Mouse (Mus musculus): ENCODE results near the gene Slc25a19. TPM values are rescaled to one million over a fixed set of nuclear protein-coding genes. Genes with fewer than 3 reads are reported as not detected.

Slc25a19 gene
- polyA plus RNA-seq, 1 experiment from 2014 or later: 55.7 TPM

DNA sequence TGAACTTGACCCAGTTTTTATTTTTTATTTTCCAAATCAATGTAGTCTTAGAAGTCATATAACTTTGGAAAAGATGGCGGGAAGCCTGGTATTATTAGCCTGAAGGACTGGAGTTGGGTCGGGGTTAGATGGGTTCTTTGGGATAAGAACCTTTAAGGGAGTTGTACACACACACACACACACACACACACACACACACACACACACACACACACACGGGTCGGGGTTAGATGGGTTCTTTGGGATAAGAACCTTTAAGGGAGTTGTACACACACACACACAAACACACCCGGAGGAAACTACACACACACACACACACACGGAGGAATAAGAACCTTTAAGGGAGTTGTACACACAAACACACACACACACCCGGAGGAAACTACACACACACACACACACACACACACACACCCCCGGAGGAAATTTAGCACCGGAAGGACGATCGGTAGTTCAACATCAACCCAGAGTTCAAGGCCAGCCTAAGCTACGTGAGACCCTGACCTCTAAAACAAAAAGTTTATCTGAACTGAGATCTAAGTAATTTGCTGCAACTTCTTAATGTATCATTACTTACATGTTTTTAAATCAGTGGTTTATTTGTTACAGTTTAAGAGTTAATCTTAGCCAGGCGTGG, 488 bp upstream of the Slc25a19 start:
- Histone ChIP-seq H3K27me3 (ENCODE audit: control insufficient read depth, insufficient read depth, low read length) (no peaks in the 10 kb centered on the region), H3K27ac (ENCODE audit: low read length) (peak overlapping the region; percentile 38; the same call in 1 of the 2 replicates), H3K9me3 (replicated peaks; ENCODE audit: control insufficient read depth, low read length) (no peaks in the 10 kb centered on the region), H3K4me2 (ENCODE audit: low read depth, low read length) (peak overlapping the region; percentile 64), H3K4me1 (ENCODE audit: control insufficient read depth, insufficient read depth, low read length) (peaks cover 3% of the 10 kb centered on the region), H3K4me3 (ENCODE audit: low read length) (peak overlapping the region; percentile 81), H3K36me3 (ENCODE audit: control insufficient read depth, insufficient read depth) (0 out of 2 replicates have a peak, but pooled peaks cover 2% of the 10 kb centered on the region), H3K9ac (ENCODE audit: low read length) (peak overlapping the region; percentile 60)
- 46% methylated on average over 13 of the region's 13 CpGs for WGBS
- no peak for ATAC-seq (replicated peaks; ENCODE audit: extremely low read depth, insufficient read depth, low FRiP score)

DNA sequence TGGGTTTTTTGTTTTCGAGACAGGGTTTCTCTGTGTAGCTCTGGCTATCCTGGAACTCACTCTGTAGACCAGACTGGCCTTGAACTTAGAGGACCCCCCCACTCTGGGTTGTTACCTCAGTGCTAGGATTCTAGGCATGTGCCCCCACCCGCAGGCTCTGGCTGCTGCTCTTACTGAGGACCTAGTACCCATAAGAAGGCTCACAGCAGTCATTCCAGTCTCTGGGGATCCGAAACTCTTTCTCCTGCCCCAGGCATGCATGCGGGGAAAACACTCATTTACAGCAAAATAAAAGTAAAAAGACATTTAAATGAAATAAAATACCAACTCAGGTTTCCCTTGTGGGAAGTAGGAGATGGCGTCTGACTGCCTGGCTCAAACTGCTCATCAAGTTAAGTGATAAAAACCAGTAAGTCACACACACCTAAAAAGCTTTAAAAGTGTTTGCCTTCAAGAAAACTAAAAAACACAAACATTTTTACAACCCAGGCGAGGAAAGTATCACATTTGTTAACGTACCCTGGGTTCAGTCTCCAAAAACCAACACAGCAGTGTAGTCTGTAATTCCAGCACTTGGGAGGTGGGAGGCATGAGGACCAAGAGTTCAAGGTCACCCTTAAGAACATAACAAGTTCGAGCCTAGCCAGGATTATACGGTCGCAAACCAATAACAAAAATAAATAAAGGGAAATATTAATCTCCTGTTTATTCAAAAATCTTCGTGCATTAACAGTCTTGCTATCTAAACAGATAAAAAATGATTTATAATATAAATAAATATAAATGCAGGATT, 1.1 kb downstream of the Slc25a19 start:
- 46% methylated on average over 11 of the region's 11 CpGs for WGBS
- Histone ChIP-seq H3K36me3 (ENCODE audit: control insufficient read depth, insufficient read depth) (peaks cover 11% of the 10 kb centered on the region), H3K9me3 (replicated peaks; ENCODE audit: control insufficient read depth, low read length) (no peaks in the 10 kb centered on the region), H3K4me1 (ENCODE audit: control insufficient read depth, insufficient read depth, low read length) (peaks cover 3% of the 10 kb centered on the region), H3K9ac (ENCODE audit: low read length) (peak overlapping the region; percentile 82), H3K4me3 (ENCODE audit: low read length) (peak overlapping the region; percentile 81), H3K4me2 (ENCODE audit: low read depth, low read length) (peak overlapping the region; percentile 86), H3K27me3 (ENCODE audit: control insufficient read depth, insufficient read depth, low read length) (no peaks in the 10 kb centered on the region), H3K27ac (ENCODE audit: low read length) (peak overlapping the region; percentile 47)
- ATAC-seq (replicated peaks; ENCODE audit: extremely low read depth, insufficient read depth, low FRiP score): no peak

DNA sequence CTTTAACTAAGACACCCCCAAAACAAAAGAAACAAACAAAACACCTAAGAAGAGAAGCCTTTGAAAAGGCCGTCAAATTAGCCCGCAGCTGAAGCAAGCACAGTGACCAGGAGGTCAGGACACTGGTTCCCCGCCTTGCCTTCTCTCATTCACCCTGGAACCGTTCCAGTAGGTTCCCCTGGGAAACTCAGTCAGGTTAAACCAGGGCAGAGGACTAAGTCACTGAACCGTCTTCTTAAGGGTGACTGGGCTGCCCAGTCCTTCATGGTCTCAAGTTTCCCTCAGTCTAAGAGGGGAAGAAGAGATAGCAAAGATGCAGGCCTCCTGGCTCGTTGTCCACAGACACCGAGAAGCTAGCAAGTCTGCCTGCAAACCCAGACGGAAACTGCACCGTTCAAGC, 2.2 kb downstream of the Slc25a19 start:
- H3K4me3 ChIP-seq (ENCODE audit: low read length): no peak overlapping the region
- H3K27ac ChIP-seq (ENCODE audit: low read length): no peak overlapping the region
- H3K4me2 ChIP-seq (ENCODE audit: low read depth, low read length): no peak overlapping the region
- peaks cover 3% of the 10 kb centered on the region for H3K4me1 ChIP-seq (ENCODE audit: control insufficient read depth, insufficient read depth, low read length)
- H3K9ac ChIP-seq (ENCODE audit: low read length): no peak overlapping the region
- H3K27me3 ChIP-seq (ENCODE audit: control insufficient read depth, insufficient read depth, low read length): no peaks in the 10 kb centered on the region
- peaks cover 13% of the 10 kb centered on the region for H3K36me3 ChIP-seq (ENCODE audit: control insufficient read depth, insufficient read depth)
- 74% methylated on average over 9 of the region's 9 CpGs for WGBS
- no peaks in the 10 kb centered on the region for H3K9me3 ChIP-seq (replicated peaks; ENCODE audit: control insufficient read depth, low read length)
- no peak for ATAC-seq (replicated peaks; ENCODE audit: extremely low read depth, insufficient read depth, low FRiP score)

DNA sequence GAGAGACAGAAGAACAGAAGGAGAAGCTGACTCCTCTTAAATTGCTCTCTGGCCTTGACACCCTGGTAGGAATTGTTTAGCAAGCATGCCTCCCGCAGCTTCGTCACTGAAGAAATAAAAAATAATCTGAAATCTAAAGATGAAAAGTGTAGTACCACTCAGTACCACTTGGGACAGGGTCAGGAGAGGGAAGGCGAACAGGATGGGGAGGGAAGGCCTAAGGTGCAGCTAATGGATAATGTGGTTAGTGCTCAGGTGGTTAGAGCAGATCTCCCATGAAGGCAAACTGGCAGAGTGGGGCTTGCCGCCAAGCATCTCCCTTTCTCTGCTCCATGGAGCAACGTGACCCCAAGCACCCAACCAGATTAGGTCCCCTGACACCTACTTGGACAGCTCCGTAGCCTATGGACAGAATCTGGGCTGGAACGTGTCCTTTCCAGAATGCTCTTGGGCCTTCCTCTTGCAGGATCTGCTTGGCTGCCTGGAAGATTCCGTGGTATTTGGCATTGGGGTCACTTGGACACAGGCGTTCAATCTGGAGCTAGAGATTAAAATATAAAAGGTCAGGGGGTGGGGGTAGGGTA, 4.5 kb downstream of the Slc25a19 start:
- Histone ChIP-seq H3K27ac (ENCODE audit: low read length) (no peak overlapping the region), H3K9me3 (replicated peaks; ENCODE audit: control insufficient read depth, low read length) (no peaks in the 10 kb centered on the region), H3K9ac (ENCODE audit: low read length) (no peak overlapping the region), H3K27me3 (ENCODE audit: control insufficient read depth, insufficient read depth, low read length) (no peaks in the 10 kb centered on the region), H3K4me1 (ENCODE audit: control insufficient read depth, insufficient read depth, low read length) (peaks cover 3% of the 10 kb centered on the region), H3K4me2 (ENCODE audit: low read depth, low read length) (no peak overlapping the region), H3K4me3 (ENCODE audit: low read length) (no peak overlapping the region), H3K36me3 (ENCODE audit: control insufficient read depth, insufficient read depth) (peaks cover 22% of the 10 kb centered on the region)
- ATAC-seq (replicated peaks; ENCODE audit: extremely low read depth, insufficient read depth, low FRiP score): no peak
- WGBS: 73% methylated on average over 9 of the region's 9 CpGs

DNA sequence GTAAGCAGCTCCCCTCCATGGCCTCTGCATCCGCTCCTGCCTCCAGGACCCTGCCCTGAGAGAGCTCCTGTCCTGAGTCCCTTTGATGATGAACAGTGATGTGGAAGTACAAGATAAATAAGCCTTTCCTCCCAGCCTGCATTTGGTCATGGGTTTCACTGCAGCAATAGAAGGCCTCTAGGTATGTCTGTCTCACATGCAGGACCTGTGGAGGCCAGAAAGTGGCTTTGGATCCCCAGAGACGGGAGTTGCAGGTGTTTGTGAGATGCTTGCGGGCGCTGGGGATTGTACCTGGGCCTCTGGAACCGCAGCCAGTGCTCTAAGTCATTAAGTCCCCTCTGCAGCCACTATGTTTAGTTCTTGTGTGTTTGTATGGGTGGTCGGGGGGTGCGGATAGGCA, 8.1 kb downstream of the Slc25a19 start:
- peaks cover 25% of the 10 kb centered on the region for H3K36me3 ChIP-seq (ENCODE audit: control insufficient read depth, insufficient read depth)
- no peaks in the 10 kb centered on the region for H3K9me3 ChIP-seq (replicated peaks; ENCODE audit: control insufficient read depth, low read length)
- H3K4me1 ChIP-seq (ENCODE audit: control insufficient read depth, insufficient read depth, low read length): peaks cover 6% of the 10 kb centered on the region; the same call in 1 of the 2 replicates
- no peak overlapping the region for H3K4me2 ChIP-seq (ENCODE audit: low read depth, low read length)
- H3K4me3 ChIP-seq (ENCODE audit: low read length): no peak overlapping the region
- H3K27me3 ChIP-seq (ENCODE audit: control insufficient read depth, insufficient read depth, low read length): no peaks in the 10 kb centered on the region
- 94% methylated on average over 7 of the region's 7 CpGs for WGBS
- no peak overlapping the region for H3K9ac ChIP-seq (ENCODE audit: low read length)
- ATAC-seq (replicated peaks; ENCODE audit: extremely low read depth, insufficient read depth, low FRiP score): no peak
- no peak overlapping the region for H3K27ac ChIP-seq (ENCODE audit: low read length)

DNA sequence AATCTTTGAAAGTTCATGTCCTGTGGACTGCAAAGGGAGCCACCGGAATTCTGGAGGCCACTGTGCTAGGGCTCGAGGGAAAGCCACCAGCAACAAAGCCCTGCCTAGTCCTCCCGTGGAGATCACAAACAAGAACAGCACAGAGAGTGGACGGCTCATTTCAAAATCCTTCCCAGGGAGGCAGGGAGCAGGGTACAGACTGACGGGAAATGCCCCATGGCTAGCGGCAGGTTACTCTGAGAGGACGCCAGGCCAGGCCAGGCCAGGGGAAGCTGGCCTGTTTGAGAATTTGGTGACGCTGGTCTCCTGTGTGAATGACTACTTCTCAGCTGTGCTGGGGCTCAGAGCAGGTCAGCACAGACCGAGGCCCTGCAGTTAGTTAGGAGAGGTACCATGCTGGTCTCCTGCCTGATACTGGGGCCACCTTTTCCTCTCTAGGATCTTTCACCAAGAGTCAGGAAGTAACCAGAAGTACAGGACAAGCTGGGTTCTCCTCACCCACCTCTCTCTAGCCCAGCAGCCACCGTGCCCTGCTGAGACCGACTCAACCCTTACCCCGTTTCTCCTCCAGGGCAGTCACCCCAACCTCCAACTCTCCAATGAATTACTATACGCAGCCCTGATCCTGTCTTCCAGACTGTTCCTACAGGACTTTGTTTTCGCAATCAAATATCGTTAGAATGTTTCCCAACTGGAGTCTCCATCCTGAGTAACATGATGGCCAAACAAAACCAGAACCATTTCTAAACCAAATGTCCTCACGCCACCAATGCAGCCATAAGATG, 9.2 kb downstream of the Slc25a19 start:
- H3K27ac ChIP-seq (ENCODE audit: low read length): no peak overlapping the region
- no peak overlapping the region for H3K9ac ChIP-seq (ENCODE audit: low read length)
- H3K4me2 ChIP-seq (ENCODE audit: low read depth, low read length): no peak overlapping the region
- no peaks in the 10 kb centered on the region for H3K27me3 ChIP-seq (ENCODE audit: control insufficient read depth, insufficient read depth, low read length)
- H3K4me3 ChIP-seq (ENCODE audit: low read length): no peak overlapping the region
- no peak for ATAC-seq (replicated peaks; ENCODE audit: extremely low read depth, insufficient read depth, low FRiP score)
- peaks cover 9% of the 10 kb centered on the region for H3K4me1 ChIP-seq (ENCODE audit: control insufficient read depth, insufficient read depth, low read length)
- H3K9me3 ChIP-seq (replicated peaks; ENCODE audit: control insufficient read depth, low read length): no peaks in the 10 kb centered on the region
- 89% methylated on average over 16 of the region's 16 CpGs for WGBS
- H3K36me3 ChIP-seq (ENCODE audit: control insufficient read depth, insufficient read depth): peaks cover 25% of the 10 kb centered on the region

DNA sequence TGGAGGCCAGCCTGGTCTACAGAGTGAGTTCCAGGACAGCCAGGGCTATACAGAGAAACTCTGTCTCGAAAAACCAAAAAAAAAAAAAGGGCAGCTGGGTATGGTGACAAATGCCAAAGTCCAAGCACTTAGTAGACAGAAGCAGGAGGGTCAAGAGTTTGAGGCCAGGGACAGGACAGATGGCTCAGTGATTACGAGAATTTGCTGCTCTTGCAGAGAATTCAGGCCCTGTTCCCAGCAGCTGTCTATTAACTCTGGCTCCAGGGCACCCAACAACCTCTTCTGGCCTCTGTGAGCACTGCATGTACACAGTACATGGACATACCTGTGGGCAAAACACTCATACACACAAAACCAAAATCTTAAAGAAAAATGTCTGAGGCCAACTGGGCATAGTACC, 10.1 kb downstream of the Slc25a19 start:
- peaks cover 21% of the 10 kb centered on the region for H3K36me3 ChIP-seq (ENCODE audit: control insufficient read depth, insufficient read depth)
- H3K9me3 ChIP-seq (replicated peaks; ENCODE audit: control insufficient read depth, low read length): no peaks in the 10 kb centered on the region

DNA sequence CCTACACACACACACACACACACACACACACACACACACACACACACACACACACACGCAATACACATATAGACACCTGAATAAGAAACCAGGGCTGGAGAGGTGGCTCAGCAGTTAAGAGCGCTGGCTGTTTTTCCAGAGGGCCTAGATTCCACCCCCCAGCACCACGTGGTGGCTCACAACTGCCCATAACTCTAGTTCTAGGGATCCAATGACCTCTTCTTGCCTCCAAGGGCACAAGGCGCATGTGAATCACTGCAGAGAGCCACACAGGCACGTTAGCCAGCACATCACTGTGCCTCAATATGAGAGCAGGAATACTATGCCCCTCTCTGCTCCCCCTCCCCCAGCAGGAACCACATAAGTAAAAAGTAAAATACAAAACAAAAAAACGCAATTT, 11.2 kb downstream of the Slc25a19 start:
- Histone ChIP-seq H3K9me3 (replicated peaks; ENCODE audit: control insufficient read depth, low read length) (no peaks in the 10 kb centered on the region), H3K4me1 (ENCODE audit: control insufficient read depth, insufficient read depth, low read length) (peaks cover 16% of the 10 kb centered on the region), H3K27ac (ENCODE audit: low read length) (no peak overlapping the region), H3K36me3 (ENCODE audit: control insufficient read depth, insufficient read depth) (peaks cover 14% of the 10 kb centered on the region), H3K9ac (ENCODE audit: low read length) (no peak overlapping the region), H3K4me2 (ENCODE audit: low read depth, low read length) (no peak overlapping the region), H3K4me3 (ENCODE audit: low read length) (no peak overlapping the region), H3K27me3 (ENCODE audit: control insufficient read depth, insufficient read depth, low read length) (no peaks in the 10 kb centered on the region)
- no peak for ATAC-seq (replicated peaks; ENCODE audit: extremely low read depth, insufficient read depth, low FRiP score)
- 72% methylated on average over 6 of the region's 6 CpGs for WGBS

More for the DNA sequence above, 10.1 kb downstream of the Slc25a19 start:
- H3K27me3 ChIP-seq (ENCODE audit: control insufficient read depth, insufficient read depth, low read length): no peaks in the 10 kb centered on the region
- H3K4me1 ChIP-seq (ENCODE audit: control insufficient read depth, insufficient read depth, low read length): peaks cover 16% of the 10 kb centered on the region
- no peak overlapping the region for H3K4me3 ChIP-seq (ENCODE audit: low read length)
- no peak overlapping the region for H3K27ac ChIP-seq (ENCODE audit: low read length)
- WGBS: 84% methylated on average over 2 of the region's 2 CpGs
- no peak overlapping the region for H3K9ac ChIP-seq (ENCODE audit: low read length)
- no peak overlapping the region for H3K4me2 ChIP-seq (ENCODE audit: low read depth, low read length)
- no peak for ATAC-seq (replicated peaks; ENCODE audit: extremely low read depth, insufficient read depth, low FRiP score)
